Mouse (Mus musculus): ENCODE measurements at regions not wholly inside any gene's neighbourhood (a gene's known extent, or its start where the extent isn't known, plus 50 kb on each side); places are given as distances from the start of the nearest gene placed in this dataset.

- TF ChIP-seq CHD2 (IDR thresholded peaks at IDR 0.05; ENCODE audit: low read depth, low read length) (no peak), ZC3H11A (IDR thresholded peaks at IDR 0.05; ENCODE audit: borderline replicate concordance, low read depth, low read length) (no peak)
Measured at GRCm38 (mm10) chr8:8115595-8116429, 545.2 kb downstream of the Efnb2 start.

All from ES-E14 (cell line).